Mouse (Mus musculus) heart, embryonic 14.5 days (tissue): ENCODE results near the gene Cd160. TPM values are rescaled to one million over a fixed set of nuclear protein-coding genes. Genes with fewer than 3 reads are reported as not detected.

Source experiments
- ATAC-seq: fragments of 200-750 bp; cut with Nextera tagmentation; 2 replicates; pipeline ENCODE4 v1.8.0; 2017; ENCODE audit warnings: low read depth, moderate TSS enrichment; ENCODE audit not compliant: insufficient number of reproducible peaks, insufficient read depth, low FRiP score
- H3K27ac ChIP-seq, 2 experiments: fragments of 200-500 bp in 1 of 2; fragments of 300-500 bp in 1 of 2; sonication (generic) in 1 of 2; replicated peaks in 1 of 2; 2 replicates each; pipeline ENCODE4 v1.5.1; 2012 to 2014; ENCODE audit warnings: low read depth in 2 of 2, low read length in 2 of 2, control low read depth in 1 of 2, mild to moderate bottlenecking in 1 of 2, mixed read lengths in 1 of 2; ENCODE audit not compliant: control insufficient read depth in 1 of 2, insufficient read depth in 1 of 2
- H3K27me3 ChIP-seq: fragments of 300-500 bp; sonication (generic); 2 replicates; pipeline ENCODE4 v1.6.1; 2014; ENCODE audit warnings: mild to moderate bottlenecking, low read length, control low read depth; ENCODE audit not compliant: control insufficient read depth, insufficient read depth
- H3K36me3 ChIP-seq: fragments of 300-500 bp; sonication (generic); 2 replicates; pipeline ENCODE4 v1.6.1; 2014; ENCODE audit warnings: mild to moderate bottlenecking, control low read depth, low read length, mixed read lengths; ENCODE audit not compliant: control insufficient read depth, insufficient read depth
- H3K4me1 ChIP-seq, 2 experiments: fragments of 200-500 bp in 1 of 2; fragments of 300-500 bp in 1 of 2; sonication (generic) in 1 of 2; 2 replicates each; pipeline ENCODE4 v1.6.1; 2012 to 2014; ENCODE audit warnings: low read length in 2 of 2, control low read depth in 1 of 2, mixed read lengths in 1 of 2; ENCODE audit not compliant: control insufficient read depth in 2 of 2, insufficient read depth in 2 of 2
- H3K4me2 ChIP-seq: fragments of 300-500 bp; sonication (generic); 2 replicates; pipeline ENCODE4 v1.6.1; 2014; ENCODE audit warnings: mild to moderate bottlenecking, low read length
- H3K4me3 ChIP-seq, 2 experiments: fragments of 200-500 bp in 1 of 2; fragments of 300-500 bp in 1 of 2; sonication (generic) in 1 of 2; 2 replicates each; pipeline ENCODE4 v1.5.1; 2012 to 2014; ENCODE audit warnings: low read length in 2 of 2, mild to moderate bottlenecking in 2 of 2, control low read depth in 1 of 2, low read depth in 1 of 2, moderate library complexity in 1 of 2; ENCODE audit not compliant: control insufficient read depth in 1 of 2, insufficient read depth in 1 of 2
- H3K9ac ChIP-seq: fragments of 300-500 bp; sonication (generic); 2 replicates; pipeline ENCODE4 v1.6.1; 2014; ENCODE audit warnings: mild to moderate bottlenecking, low read length
- H3K9me3 ChIP-seq: fragments of 300-500 bp; sonication (generic); 2 replicates; pipeline ENCODE4 v1.6.1; 2016; ENCODE audit warnings: low read length, control low read depth; ENCODE audit not compliant: control insufficient read depth
- WGBS: fragments of 180-500 bp; shearing (Covaris S2); extraction: QIAGEN DNeasy Blood & Tissue Kit; methylation state at CpG from one replicate; pipeline ENCODE4 v1.1.7; 2014; 5-methylcytosine and 5-hydroxymethylcytosine counted together
- polyA plus RNA-seq: library from polyadenylated mRNA; unstranded; fragments of >200 nt; fragmentation: Nextera tagmentation; extraction: Ambion mirVana; gene quantifications from 2 replicates; pipeline ENCODE4 v1.2.1, GENCODE M21; 2014

The Cd160 gene
- polyA plus RNA-seq, 1 experiment from 2014 or later = not detected

DNA sequence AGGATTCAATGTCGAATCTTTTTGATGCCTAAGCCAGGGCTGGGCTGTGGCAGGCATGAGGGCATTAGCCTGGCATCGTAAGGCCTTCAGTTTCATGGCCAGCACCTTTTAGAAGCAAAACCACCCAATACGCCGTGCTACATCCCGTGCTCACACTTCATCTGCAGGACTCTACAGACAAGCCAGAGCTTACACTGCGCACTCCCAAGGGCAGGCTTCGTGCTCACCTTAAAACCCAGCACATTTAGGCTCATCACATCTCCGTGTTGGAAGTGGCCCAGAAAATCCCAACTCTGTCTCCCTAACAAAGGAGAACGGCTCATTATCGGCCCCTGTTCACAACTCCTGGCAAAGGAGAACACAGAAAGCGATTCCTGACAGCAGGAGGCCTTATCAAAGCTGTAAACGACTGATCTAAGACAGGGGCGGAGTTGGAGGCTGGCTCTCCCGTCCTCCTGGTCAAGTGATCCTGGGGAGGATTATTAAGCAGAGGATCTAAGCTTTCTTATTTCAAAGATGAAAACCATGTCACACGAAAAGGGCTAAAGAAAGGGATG is 765 bp downstream of the Cd160 start:
- no peak overlapping the region for H3K9ac ChIP-seq
- peak overlapping the region; percentile 12; the same call in 1 of the 2 replicates for H3K4me2 ChIP-seq
- ATAC-seq = no peak
- peaks cover 0 to 3% of the 10 kb centered on the region in 2 experiments; a peak in 1 of 4 replicates for H3K4me1 ChIP-seq
- no peaks in the 10 kb centered on the region for H3K9me3 ChIP-seq
- H3K27me3 ChIP-seq = no peaks in the 10 kb centered on the region
- H3K36me3 ChIP-seq = no peaks in the 10 kb centered on the region
- WGBS = 28% methylated on average over 15 of the region's 15 CpGs
- H3K27ac ChIP-seq = no peak overlapping the region
- no peak overlapping the region for H3K4me3 ChIP-seq

DNA sequence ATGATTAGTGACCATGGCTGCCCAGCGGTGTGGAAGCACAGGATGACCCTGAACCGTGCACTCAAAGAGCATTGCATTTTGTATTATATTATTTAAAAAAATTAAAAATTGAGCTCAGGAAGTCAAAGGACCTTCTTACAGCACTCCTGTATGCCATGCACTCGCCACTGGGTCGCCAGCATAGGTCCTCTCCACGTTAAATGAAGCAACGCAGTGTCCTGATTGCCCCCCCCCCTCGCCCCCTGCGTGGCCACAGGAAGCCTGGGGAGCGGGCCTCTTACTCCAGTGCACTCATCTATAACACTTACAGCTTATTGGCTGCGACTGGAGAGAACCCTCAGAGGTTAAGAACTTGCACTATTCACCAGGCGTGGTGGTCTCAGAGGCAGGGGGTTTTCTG is 3.9 kb downstream of the Cd160 start:
- Histone ChIP-seq H3K4me3 (no peak overlapping the region), H3K4me1 (peaks cover 0 to 3% of the 10 kb centered on the region in 2 experiments; a peak in 1 of 4 replicates), H3K9ac (no peak overlapping the region), H3K27ac (no peak overlapping the region), H3K4me2 (no peak overlapping the region), H3K36me3 (no peaks in the 10 kb centered on the region), H3K9me3 (no peaks in the 10 kb centered on the region), H3K27me3 (no peaks in the 10 kb centered on the region)
- WGBS = 47% methylated on average over 11 of the region's 11 CpGs
- ATAC-seq = no peak

DNA sequence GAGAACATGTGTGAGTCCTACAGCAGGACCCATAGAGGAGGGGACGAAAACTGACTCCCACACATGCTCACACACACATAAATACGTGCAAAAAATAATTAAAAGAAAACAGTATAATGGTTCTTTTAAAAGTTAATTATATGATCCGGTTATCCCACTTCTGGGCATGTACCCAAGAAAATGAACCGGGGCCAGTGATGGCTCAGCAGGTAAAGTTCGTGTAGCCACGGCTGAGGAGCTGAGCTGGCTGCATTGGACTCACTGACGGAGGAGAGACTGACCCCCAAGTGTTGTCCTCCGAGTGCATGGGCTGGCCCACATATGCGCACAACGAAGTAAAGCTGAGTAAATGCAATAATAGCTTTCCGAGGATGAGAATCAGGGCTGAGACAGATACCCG is 4.5 kb downstream of the Cd160 start:
- 82% methylated on average over 12 of the region's 12 CpGs for WGBS
- H3K36me3 ChIP-seq = no peaks in the 10 kb centered on the region
- no peak for ATAC-seq

DNA sequence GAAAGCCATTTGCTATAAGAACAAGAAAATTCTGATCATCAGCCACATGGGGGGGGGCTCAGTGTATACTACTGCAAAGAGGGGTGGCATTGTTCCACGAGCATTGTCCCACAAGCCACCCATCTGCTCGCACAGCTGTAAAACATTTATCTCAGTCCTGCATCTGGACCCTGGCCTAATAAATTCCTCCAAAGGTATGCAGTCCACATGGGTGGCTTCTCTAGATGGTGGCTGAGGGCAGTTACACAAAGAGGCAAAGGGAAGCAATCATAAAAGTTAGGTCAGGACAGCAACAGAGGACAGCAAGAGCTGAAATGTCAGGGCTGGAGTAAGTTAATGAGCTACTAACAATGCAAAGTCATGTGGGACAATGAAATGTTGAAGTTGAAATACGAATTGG is 5.5 kb downstream of the Cd160 start:
- Histone ChIP-seq H3K9ac (no peak overlapping the region), H3K27ac (no peak overlapping the region), H3K4me2 (no peak overlapping the region), H3K27me3 (no peaks in the 10 kb centered on the region), H3K4me1 (peaks cover 0 to 3% of the 10 kb centered on the region in 2 experiments; a peak in 1 of 4 replicates), H3K4me3 (no peak overlapping the region), H3K36me3 (no peaks in the 10 kb centered on the region), H3K9me3 (no peaks in the 10 kb centered on the region)
- no peak for ATAC-seq
- 62% methylated on average over 3 of the region's 3 CpGs for WGBS

More for the DNA sequence above, 4.5 kb downstream of the Cd160 start:
- H3K9ac ChIP-seq = no peak overlapping the region
- no peak overlapping the region for H3K27ac ChIP-seq
- H3K27me3 ChIP-seq = no peaks in the 10 kb centered on the region
- no peak overlapping the region for H3K4me3 ChIP-seq
- H3K4me2 ChIP-seq = no peak overlapping the region
- H3K9me3 ChIP-seq = no peaks in the 10 kb centered on the region
- peaks cover 0 to 3% of the 10 kb centered on the region in 2 experiments; a peak in 1 of 4 replicates for H3K4me1 ChIP-seq

DNA sequence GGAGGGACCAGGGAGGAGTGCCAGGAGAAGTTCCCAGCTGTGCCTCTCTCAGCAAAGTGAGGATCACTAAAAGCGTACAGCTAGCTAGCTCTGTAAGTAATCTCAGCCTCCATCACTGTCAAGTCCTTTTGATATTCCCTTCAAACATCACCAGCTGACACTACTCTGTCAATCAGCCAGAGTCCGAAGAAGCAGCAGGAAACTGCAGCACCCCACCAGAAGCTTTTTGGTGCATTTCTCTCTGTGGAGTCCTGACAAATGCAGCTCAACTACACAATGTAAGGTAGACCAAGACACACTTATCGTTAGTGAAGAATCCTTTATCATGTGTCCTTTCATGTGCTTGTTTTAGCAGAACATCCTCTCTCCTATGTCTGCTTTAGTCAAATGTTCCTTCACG is 7.6 kb downstream of the Cd160 start:
- H3K4me2 ChIP-seq = no peak overlapping the region
- no peak overlapping the region for H3K27ac ChIP-seq
- H3K9ac ChIP-seq = no peak overlapping the region
- H3K9me3 ChIP-seq = no peaks in the 10 kb centered on the region
- WGBS = 89% methylated on average over 4 of the region's 4 CpGs
- H3K27me3 ChIP-seq = no peaks in the 10 kb centered on the region
- no peak for ATAC-seq
- no peak overlapping the region for H3K4me3 ChIP-seq
- H3K4me1 ChIP-seq = no peaks in the 10 kb centered on the region; a peak in 1 of 4 replicates
- H3K36me3 ChIP-seq = no peaks in the 10 kb centered on the region

DNA sequence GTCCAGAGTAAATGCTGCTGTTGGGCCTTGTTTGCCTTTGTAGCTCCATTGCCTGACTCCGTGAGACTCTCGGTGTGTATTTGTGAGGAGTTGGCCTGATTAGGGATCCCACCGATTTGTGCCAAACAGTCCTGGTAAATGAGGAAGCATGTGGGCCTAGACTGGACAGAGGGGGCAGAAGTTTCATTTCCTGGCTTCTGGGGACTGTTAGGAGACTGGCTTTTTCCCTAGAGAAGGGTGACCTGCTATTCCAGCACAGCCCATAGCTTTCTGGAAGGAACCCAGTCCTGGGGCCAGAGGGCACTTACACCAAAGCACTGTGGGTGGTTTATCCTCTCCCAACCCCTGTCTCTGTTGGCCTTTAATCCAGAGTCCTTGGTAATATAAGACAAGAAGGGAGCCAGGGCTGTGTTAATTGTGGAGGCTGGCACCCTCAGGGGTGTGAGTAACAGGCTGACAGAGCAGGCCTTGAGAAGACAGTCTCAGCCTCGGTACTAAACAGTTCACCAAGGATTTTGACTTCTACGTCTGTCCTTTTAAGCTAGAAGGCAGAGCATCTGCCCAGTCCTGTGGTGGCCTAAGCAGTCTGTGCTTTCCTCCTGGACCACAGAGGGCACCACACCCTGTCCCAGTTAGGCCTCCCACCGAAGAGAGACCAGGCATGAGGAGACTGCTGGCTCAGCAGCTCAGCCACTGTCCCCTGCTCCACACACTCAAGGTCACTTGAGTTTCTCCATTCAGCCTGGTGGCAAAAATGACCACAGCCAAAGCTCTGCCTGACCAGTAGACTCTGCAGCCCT is 8.8 kb downstream of the Cd160 start:
- WGBS = 64% methylated on average over 6 of the region's 6 CpGs
- Histone ChIP-seq H3K27me3 (peaks cover 5% of the 10 kb centered on the region; the same call in 1 of the 2 replicates), H3K4me3 (no peak overlapping the region), H3K4me2 (no peak overlapping the region), H3K9me3 (no peaks in the 10 kb centered on the region), H3K9ac (no peak overlapping the region), H3K36me3 (no peaks in the 10 kb centered on the region), H3K4me1 (no peaks in the 10 kb centered on the region; a peak in 1 of 4 replicates), H3K27ac (no peak overlapping the region)
- no peak for ATAC-seq

DNA sequence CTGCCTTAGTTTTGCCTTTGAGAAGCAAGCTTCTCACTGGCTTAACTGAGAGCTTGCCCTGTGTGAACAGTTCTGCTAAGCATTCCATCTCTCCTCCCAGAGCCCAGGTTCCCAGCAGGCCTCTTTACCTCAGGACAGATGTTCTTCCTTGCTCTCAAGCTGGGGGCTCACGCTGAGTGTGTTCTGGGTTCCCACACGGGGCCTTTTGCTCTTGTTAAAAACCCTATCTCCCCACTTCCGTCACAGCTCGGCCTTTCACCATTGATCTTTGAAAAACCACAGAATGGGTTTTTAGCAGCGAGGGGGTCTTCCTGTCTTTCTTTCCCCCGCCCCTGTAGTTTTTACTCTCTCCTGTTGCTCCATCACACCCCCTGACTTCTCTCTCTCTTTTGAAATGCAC is 14.8 kb downstream of the Cd160 start:
- 50% methylated on average over 6 of the region's 6 CpGs for WGBS
- Histone ChIP-seq H3K36me3 (no peaks in the 10 kb centered on the region), H3K9me3 (no peaks in the 10 kb centered on the region), H3K4me2 (no peak overlapping the region), H3K27ac (no peak overlapping the region), H3K4me3 (no peak overlapping the region), H3K27me3 (peaks cover 9% of the 10 kb centered on the region; the same call in 1 of the 2 replicates), H3K4me1 (peaks cover 5 to 12% of the 10 kb centered on the region in 2 experiments; a peak in 2 of 4 replicates), H3K9ac (no peak overlapping the region)
- ATAC-seq = no peak
